Mouse (Mus musculus) kidney, adult 8-10 months (tissue): ENCODE data around the gene Lin52.
A peak's percentile ranks its signal among the peaks of the same experiment; 100 is the strongest.

Experiments used
- DNase-seq, 2 experiments: peaks; one replicate each; pipeline ENCODE4 v3.0.0; 2022

Gene Lin52

GRCm38 (mm10) chr12:84541391-84541958 lies 90.3 kb downstream of the Lin52 start:
- DNase-seq, result no peak

GRCm38 (mm10) chr12:84546028-84546427 lies 94.8 kb downstream of the Lin52 start:
- DNase-seq, result peak; percentile 35 to 65

- no peak for DNase-seq
Observed at GRCm38 (mm10) chr12:84546577-84547085, 95.4 kb downstream of the Lin52 start.

- DNase-seq, result no peak
Observed at GRCm38 (mm10) chr12:84548251-84548650, 97.0 kb downstream of the Lin52 start.

- DNase-seq, result no peak
Observed at GRCm38 (mm10) chr12:84555218-84555617, 104.0 kb downstream of the Lin52 start.

DNA sequence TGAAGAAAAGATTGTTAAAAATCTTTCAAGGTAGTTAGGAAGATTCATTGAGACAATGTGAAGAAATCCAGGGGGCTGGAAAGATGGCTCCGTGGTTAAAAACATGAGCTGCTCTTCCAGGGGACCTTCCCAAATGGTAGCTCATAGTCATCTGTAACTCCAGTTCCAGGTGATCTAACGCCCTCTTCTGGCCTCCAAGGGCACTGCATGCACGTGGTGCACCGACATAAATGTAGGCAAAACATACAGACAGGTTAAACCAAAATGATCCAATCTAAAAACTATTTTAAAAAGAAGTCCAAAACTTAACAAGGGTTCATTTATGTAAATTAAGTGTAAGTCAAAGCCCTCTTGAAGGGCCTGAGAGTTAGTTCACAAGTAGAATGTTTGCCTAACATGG lies 111.3 kb downstream of the Lin52 start:
- no peak for DNase-seq

GRCm38 (mm10) chr12:84567576-84567975 lies 116.4 kb downstream of the Lin52 start:
- DNase-seq, result no peak

DNA sequence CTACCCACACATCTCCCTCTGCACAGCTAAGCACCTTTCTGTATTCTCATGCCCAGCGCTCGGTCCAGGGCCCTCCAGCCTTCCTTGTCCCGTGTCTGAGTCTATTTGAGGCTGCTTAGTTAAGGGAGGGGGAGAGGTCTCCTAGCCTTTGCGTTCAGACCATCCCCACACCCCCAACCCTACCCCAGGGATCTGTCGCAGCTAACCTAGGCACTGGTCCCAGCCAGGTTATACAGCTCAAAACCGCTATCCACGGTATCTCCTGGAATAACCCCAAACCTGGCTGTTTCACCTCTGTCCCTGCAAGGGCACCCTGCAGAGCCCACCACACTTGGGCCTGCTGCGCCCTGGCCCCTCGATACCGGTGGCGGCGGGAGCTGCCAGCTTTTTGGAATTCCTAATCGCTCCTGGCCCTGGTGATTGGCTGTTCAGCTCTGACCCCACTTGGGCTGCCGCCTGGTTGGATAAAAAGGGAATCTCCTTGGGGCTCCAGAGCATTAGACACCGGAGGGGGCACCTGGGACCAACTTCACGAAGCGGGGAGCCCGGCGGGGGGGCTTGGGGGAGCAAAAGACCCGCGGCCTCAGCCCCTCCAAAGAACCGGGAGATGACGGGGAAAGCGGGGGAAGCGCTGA lies 118.2 kb downstream of the Lin52 start, which contains the start of gene Vsx2:
Gene Vsx2, plus strand, starts transcription at position 427 of the 635 bp plus-strand sequence.
- DNase-seq, result no peak

DNA sequence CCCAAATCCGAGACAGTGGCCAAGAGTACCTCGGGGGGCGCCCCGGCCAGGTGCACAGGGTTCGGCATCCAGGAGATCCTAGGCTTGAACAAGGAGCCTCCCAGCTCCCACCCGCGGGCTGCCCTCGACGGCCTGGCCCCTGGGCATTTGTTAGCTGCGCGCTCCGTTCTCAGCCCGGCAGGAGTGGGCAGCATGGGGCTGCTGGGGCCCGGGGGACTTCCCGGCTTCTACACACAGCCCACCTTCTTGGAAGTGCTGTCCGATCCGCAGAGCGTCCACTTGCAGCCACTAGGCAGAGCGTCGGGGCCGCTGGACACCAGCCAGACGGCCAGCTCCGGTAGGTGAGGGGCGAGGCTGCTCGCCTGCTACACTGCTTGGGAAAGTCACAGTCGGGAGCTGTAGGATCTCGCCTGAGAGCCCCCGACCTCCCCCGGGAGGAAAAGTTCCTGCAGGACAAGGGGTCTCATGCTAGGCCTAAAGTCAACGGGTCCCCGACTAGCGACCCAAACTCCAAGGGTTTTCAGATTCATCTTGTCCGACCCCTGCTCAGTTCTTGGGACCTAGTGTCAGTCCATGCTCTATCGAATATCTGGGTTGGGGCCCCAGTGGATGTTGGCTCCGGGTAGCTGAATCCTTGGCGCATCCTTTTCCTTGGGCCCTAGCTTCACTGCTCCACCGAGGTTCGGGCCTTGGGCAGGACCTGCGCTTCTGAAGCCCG lies 118.9 kb downstream of the Lin52 start:
- no peak for DNase-seq

- DNase-seq, result no peak
Observed at GRCm38 (mm10) chr12:84570694-84571415, 119.6 kb downstream of the Lin52 start.

- DNase-seq, result no peak
Observed at GRCm38 (mm10) chr12:84571466-84572340, 120.5 kb downstream of the Lin52 start.

DNA sequence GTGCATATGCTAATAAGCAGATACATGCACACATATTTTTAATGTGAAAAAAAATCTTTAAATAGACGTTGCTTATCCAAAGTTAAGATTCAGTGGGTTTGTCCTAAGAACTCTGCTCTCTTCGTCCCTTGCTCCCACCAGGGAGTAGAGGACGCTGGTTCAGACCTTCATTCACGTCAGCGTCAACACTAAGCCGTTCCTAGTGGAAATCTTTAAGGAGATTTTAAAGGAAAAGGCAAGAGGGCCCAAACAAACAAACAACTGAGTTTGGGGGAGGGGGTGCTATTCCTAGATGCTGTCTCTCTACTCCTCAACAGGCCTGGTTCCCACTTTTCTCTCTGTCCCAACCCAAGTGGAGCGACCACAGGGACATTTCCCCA lies 121.1 kb downstream of the Lin52 start:
- DNase-seq, result no peak

DNA sequence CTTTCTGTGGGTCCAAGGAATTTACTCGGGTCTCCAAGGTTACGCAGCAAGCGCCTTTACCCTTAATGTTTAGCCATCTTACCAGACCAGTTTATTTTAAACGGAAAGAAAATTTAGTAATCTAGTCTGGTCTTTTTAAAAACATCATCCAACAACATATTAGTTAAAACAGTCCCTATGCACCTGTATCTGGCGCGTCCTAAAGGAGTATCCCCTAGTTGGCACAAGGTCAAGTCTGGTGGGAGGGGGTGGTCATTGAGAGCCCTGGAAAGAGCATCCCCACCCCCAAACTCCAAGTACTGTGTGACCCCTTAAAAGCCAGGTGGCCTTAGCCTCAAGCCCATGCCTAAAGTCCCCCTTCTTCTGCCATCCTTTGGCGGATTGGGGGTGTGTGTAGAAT lies 121.9 kb downstream of the Lin52 start:
- DNase-seq, result no peak

DNA sequence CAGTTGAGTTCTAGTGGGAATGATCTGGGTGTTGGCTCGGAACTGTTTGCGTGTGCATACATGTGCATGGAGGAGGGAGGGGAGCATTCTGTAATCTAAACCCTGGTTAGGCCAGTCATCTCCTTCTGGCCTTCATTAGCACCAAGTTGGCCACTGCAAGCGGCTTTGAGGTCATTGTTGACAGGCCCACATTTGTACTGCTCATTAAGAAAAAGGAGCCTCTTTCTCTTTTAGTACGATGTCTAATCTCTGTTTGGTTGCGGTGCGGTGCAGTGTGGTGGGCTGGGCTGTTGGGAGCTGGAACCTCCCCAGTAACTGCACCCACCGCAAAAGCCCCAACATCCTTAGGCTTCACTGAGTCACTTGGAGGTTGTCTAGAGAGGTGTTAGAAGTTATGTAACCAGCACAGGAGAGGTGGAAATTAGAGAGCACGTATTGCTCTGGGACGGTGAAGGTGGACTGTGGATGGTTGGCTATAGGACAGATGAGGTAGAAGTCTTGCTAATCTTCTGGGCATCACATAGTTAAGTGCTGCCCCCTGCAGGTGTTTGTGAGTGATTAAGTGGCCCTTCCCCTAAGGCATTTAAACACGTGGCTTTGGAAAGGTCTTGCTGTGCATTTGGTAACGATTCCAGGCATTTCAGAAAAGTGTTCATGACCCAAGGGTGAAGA lies 126.7 kb downstream of the Lin52 start:
- DNase-seq, result no peak

GRCm38 (mm10) chr12:84578440-84578770 lies 127.2 kb downstream of the Lin52 start:
- DNase-seq, result peak in 1 of 2 experiments; percentile 7

DNA sequence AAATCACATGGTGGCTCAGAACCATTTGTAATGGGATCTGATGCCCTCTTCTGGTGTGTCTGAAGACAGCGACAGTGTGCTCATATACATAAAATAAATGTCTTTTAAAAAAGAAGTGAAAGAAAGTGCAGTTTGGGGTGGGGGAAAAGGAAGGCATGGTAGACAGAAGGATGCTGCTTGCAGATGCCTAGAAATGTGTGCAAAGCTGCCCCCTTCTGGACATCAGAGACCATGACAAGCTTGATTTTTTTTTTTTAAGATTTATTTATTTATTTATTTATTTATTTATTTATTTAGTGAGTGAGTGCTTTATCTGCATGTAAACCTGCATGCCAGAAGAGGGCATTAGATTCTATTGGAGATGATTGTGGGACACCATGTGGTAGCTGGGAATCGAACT lies 130.1 kb downstream of the Lin52 start:
- no peak for DNase-seq

- DNase-seq, result peak; percentile 81 to 95
Observed at GRCm38 (mm10) chr12:84589825-84590761, 138.9 kb downstream of the Lin52 start.
